Mouse (Mus musculus): ENCODE measurements at regions not wholly inside any gene's neighbourhood (a gene's known extent, or its start where the extent isn't known, plus 50 kb on each side); places are given as distances from the start of the nearest gene placed in this dataset.

DNA sequence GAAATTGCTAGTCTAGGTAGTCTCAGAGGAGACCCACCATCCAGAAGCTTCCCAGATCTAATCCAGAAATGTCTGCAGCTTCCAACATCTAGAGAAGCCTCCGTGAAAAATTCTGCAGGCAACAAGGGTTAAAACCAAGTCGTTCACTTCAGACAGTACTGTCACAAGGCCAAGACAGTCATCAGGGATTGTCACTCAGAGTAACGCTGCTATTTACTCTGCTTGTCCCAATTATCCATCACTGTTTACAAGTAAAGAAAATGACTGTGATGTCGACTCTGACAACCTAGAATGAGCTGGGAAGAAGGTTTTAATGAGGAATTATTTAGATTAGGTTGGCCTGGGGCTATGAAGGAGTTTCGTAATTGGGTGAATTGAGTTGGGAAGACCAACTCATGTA, 82.1 kb upstream of the Rasgrf1 start:
- H3K4me2 ChIP-seq (ENCODE audit: low read length) = peak overlapping the region; percentile 35; the same call in 1 of the 2 replicates
- WGBS = 60% methylated on average over 5 of the region's 5 CpGs

DNA sequence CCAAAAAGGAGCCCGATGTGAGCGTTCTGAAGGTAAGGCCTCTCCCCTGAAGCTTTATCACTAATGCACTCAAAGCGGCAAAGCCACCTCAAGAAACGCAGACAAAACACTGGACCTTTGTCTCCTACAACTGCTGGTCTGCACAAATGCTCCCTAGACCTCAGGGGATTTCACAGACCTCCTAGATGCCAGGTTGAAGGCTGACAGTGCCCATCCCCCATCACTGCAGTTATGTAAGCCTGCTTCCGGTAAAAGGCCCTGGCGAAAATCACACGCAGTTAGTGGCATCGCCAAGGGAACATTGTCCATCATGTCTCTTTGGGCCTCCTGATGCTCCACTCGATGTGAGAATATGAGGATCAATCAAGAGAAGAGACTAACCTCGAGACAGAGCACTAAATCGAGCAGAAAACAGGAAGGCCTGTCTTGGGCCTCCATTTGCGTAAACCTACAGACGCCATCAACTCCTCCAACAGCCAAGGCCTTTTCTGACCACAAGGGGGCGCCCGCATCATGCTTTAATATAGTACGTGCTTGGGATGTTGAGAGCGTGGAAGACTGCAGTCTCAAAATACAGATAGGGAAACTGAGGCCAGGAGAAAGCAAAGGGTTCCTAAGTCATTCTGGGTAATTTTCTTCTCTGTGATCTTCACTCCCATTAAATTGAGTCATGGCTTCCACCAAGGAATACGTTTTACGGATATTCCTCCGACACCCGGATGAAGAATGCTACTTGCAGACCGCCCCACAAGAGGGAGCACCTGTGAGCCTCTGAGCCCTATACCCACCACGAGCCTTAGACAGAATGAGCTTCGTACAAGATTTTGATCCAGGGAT, 82.8 kb upstream of the Rasgrf1 start:
- TF ChIP-seq CTCF (IDR thresholded peaks at IDR 0.05; ENCODE audit: low read depth) = peak; percentile 92
- DNase-seq (ENCODE audit: low spot score) (peak; percentile 88), ATAC-seq (replicated peaks; ENCODE audit: low FRiP score, low read depth) (peak; percentile 83)
- Histone ChIP-seq H3K27ac (no peak overlapping the region), H3K36me3 (ENCODE audit: insufficient read depth, low read length) (no peaks in the 10 kb centered on the region), H3K9ac (ENCODE audit: low read depth, low read length) (no peak overlapping the region), H3K27me3 (ENCODE audit: insufficient read depth, low read length) (no peaks in the 10 kb centered on the region), H3K9me3 (replicated peaks; ENCODE audit: low read length) (no peaks in the 10 kb centered on the region), H3K4me1 (replicated peaks; ENCODE audit: insufficient read depth, low read length) (no peaks in the 10 kb centered on the region), H3K4me3 (replicated peaks; ENCODE audit: low read depth, low read length) (no peak overlapping the region), H3K4me2 (ENCODE audit: low read length) (peak overlapping the region; percentile 35)
- WGBS = 34% methylated on average over 24 of the region's 24 CpGs

More for the DNA sequence above, 82.1 kb upstream of the Rasgrf1 start:
- DNase-seq (ENCODE audit: low spot score) = no peak
- no peak overlapping the region for H3K9ac ChIP-seq (ENCODE audit: low read depth, low read length)
- no peaks in the 10 kb centered on the region for H3K9me3 ChIP-seq (replicated peaks; ENCODE audit: low read length)
- H3K27ac ChIP-seq = no peak overlapping the region
- H3K4me3 ChIP-seq (replicated peaks; ENCODE audit: low read depth, low read length) = no peak overlapping the region
- no peak for ATAC-seq (replicated peaks; ENCODE audit: low FRiP score, low read depth)
- no peaks in the 10 kb centered on the region for H3K36me3 ChIP-seq (ENCODE audit: insufficient read depth, low read length)
- no peak for TF ChIP-seq CTCF (IDR thresholded peaks at IDR 0.05; ENCODE audit: low read depth)
- H3K27me3 ChIP-seq (ENCODE audit: insufficient read depth, low read length) = no peaks in the 10 kb centered on the region
- H3K4me1 ChIP-seq (replicated peaks; ENCODE audit: insufficient read depth, low read length) = no peaks in the 10 kb centered on the region

DNA sequence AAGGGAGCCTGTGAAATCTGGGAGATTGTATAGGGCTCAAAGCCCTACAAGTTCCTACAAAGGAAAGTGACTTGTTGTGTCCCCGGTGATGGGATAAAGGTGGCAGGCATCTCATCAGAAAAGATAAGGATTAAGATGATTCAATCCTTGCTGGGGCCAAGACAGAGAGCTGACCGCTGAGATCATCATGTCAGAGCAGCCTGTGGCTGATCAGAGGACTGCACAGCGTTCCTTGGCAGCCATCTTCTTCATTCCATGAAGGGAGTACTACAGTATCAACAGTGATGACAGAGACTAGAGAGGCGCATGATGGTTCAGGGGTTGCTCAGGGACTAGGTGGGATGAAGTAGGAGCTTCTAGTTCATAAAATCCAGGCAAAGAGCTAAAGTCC, 83.6 kb upstream of the Ankrd34c start:
- DNase-seq (ENCODE audit: low spot score) (no peak), ATAC-seq (replicated peaks; ENCODE audit: low FRiP score, low read depth) (no peak)
- Histone ChIP-seq H3K4me3 (replicated peaks; ENCODE audit: low read depth, low read length) (no peak overlapping the region), H3K27ac (no peak overlapping the region), H3K36me3 (ENCODE audit: insufficient read depth, low read length) (no peaks in the 10 kb centered on the region), H3K27me3 (ENCODE audit: insufficient read depth, low read length) (no peaks in the 10 kb centered on the region), H3K4me1 (replicated peaks; ENCODE audit: insufficient read depth, low read length) (no peaks in the 10 kb centered on the region), H3K9ac (ENCODE audit: low read depth, low read length) (no peak overlapping the region), H3K4me2 (ENCODE audit: low read length) (no peak overlapping the region), H3K9me3 (replicated peaks; ENCODE audit: low read length) (no peaks in the 10 kb centered on the region)
- WGBS = 89% methylated on average over 4 of the region's 4 CpGs
- TF ChIP-seq CTCF (IDR thresholded peaks at IDR 0.05; ENCODE audit: low read depth) = no peak

DNA sequence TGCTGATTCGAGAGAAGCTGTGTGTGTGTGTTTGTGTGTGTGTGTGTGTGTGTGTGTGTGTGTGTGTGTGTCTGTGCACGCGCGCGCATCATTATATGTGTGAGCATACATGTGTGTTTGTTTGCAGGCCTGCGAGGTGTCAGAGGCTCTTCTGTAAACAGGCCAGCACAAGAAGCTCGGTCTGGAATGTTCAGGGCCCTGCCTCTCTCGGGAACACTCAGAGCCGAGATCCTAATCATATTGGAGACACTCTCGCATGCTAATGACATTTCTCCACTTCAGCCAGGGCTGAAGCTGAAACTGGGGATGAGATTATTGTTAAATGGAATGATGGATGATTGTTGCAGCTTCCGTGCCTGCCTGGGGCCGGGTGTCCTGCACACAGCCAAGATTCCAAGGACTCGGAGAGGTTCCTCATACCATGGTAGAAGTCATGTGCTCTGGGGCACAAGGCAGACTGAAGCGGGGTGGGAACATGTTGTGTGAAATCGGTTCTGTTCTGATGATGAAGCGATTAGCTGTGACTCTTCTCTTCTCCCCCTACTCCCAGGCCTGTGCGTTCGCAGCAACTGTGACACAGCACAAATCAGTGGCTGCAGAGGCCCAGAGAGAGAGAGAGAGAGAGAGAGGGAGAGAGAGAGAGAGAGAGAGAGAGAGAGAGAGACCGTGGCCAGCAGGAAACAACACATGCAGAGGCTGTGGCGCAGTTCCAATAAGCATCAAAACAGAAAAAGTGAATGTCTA, 83.0 kb upstream of the Ankrd34c start:
- Histone ChIP-seq H3K27me3 (ENCODE audit: insufficient read depth, low read length) (no peaks in the 10 kb centered on the region), H3K36me3 (ENCODE audit: insufficient read depth, low read length) (no peaks in the 10 kb centered on the region), H3K4me2 (ENCODE audit: low read length) (no peak overlapping the region), H3K27ac (no peak overlapping the region), H3K9ac (ENCODE audit: low read depth, low read length) (no peak overlapping the region), H3K4me3 (replicated peaks; ENCODE audit: low read depth, low read length) (no peak overlapping the region), H3K4me1 (replicated peaks; ENCODE audit: insufficient read depth, low read length) (no peaks in the 10 kb centered on the region), H3K9me3 (replicated peaks; ENCODE audit: low read length) (no peaks in the 10 kb centered on the region)
- DNase-seq (ENCODE audit: low spot score) (peak; percentile 31), ATAC-seq (replicated peaks; ENCODE audit: low FRiP score, low read depth) (no peak)
- no peak for TF ChIP-seq CTCF (IDR thresholded peaks at IDR 0.05; ENCODE audit: low read depth)
- 57% methylated on average over 20 of the region's 20 CpGs for WGBS

DNA sequence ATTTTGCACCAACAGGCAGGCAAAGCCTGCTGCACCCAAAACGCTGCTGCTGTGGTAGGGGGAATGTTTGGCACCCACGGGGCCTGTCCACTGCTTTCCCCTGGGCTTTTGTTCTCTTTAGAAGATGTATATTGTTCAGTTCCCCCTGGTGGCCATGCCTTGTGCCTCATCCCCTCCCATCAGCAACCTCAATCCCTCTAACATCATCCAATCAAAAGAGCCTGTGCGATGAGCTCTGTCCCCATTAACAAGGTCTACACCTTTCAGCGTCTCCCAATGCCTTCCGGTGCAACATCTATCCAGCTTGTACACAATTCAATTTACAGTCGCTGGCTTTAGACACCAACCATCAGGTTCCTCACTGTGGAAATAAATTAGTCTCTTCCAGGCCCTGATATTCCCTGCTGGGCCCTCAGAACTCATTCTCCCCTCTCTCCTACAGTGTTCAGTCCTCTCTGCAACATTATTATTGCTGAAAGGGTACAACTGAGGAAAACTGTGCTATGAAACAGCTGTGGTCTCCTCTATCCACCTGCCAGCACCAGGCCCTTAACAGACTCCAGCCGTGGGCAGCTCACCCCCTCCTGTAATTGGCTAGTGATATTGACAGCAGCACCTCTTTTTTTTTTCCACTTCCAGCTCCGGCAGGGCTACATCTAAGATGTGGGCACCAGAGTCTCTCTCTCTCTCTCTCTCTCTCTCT, 75.5 kb upstream of the Ankrd34c start:
- no peak overlapping the region for H3K4me2 ChIP-seq (ENCODE audit: low read length)
- no peak for DNase-seq (ENCODE audit: low spot score)
- H3K27ac ChIP-seq = no peak overlapping the region
- no peaks in the 10 kb centered on the region for H3K9me3 ChIP-seq (replicated peaks; ENCODE audit: low read length)
- TF ChIP-seq CTCF (IDR thresholded peaks at IDR 0.05; ENCODE audit: low read depth) = no peak
- H3K9ac ChIP-seq (ENCODE audit: low read depth, low read length) = no peak overlapping the region
- no peaks in the 10 kb centered on the region for H3K36me3 ChIP-seq (ENCODE audit: insufficient read depth, low read length)
- no peak for ATAC-seq (replicated peaks; ENCODE audit: low FRiP score, low read depth)
- no peaks in the 10 kb centered on the region for H3K27me3 ChIP-seq (ENCODE audit: insufficient read depth, low read length)
- H3K4me3 ChIP-seq (replicated peaks; ENCODE audit: low read depth, low read length) = no peak overlapping the region
- WGBS = 56% methylated on average over 8 of the region's 8 CpGs
- no peaks in the 10 kb centered on the region for H3K4me1 ChIP-seq (replicated peaks; ENCODE audit: insufficient read depth, low read length)

DNA sequence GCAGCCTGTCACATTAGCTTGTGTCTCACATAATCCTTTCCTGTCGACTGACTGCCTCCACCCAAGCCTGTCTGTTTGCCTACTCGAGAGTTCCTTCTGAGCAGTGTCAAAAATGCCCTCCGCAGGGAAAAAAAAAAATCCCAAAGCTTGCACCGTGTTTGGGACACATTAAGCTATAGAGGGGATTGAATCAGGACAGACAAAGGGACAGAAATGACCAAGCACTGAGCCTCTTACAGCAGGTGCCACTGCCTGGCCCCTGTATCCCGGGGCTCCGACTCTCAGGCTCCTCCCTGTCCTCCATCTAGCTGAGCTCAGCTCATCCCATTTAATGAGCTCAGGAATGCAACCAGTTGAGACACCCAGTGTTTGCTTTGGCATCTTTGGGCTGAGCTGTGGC, 69.1 kb upstream of the Ankrd34c start:
- no peaks in the 10 kb centered on the region for H3K36me3 ChIP-seq (ENCODE audit: insufficient read depth, low read length)
- H3K4me2 ChIP-seq (ENCODE audit: low read length) = no peak overlapping the region
- TF ChIP-seq CTCF (IDR thresholded peaks at IDR 0.05; ENCODE audit: low read depth) = no peak
- no peak overlapping the region for H3K4me3 ChIP-seq (replicated peaks; ENCODE audit: low read depth, low read length)
- DNase-seq (ENCODE audit: low spot score) (no peak), ATAC-seq (replicated peaks; ENCODE audit: low FRiP score, low read depth) (no peak)
- no peaks in the 10 kb centered on the region for H3K27me3 ChIP-seq (ENCODE audit: insufficient read depth, low read length)
- H3K4me1 ChIP-seq (replicated peaks; ENCODE audit: insufficient read depth, low read length) = no peaks in the 10 kb centered on the region
- H3K9me3 ChIP-seq (replicated peaks; ENCODE audit: low read length) = no peaks in the 10 kb centered on the region
- WGBS = 52% methylated on average over 6 of the region's 6 CpGs
- H3K9ac ChIP-seq (ENCODE audit: low read depth, low read length) = no peak overlapping the region
- H3K27ac ChIP-seq = no peak overlapping the region

Data from kidney, postnatal 0 days (tissue).